In the genomic region with DNA sequence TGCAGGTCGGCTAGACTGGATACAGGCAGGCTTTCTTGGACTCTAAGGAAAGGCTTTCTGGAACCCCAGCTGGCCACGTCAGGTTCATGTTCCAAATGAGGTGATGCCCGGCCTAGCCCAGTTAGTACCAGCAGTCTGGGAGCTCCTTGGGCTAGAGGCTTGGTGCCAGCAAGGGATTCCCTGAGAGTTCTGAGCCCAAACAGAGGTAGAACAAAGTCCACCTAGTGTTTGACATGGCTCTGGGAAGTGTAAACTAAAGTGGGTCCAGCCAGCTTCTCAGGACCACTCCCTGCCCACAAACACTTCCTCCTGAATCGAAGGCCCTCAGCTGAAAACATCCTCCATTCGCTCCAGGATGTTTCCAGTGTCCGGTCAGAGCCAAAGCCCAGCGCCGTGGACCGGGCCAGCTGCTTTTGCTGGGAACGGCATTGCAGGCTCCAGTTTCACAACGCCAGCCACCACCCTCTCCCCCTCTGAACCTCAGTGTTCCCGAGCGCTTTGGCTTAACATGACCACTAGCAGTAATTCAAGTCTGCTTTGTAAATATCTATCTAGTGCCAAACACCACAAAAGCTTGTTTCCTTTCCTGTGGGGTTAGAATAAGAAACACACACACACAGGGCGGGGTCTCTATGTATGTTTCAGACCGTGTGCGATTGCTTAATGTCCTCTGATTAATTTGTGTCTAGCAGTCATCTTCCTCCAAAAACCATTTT, we compare ENCODE assay signal across 9 mouse cellular contexts.
DNase-seq lines count a peak whose midpoint lies in the region; ATAC-seq and TF ChIP-seq lines count a peak whose summit lies in the region.
"Had no signal": no experiment of that assay in that cellular context is flagged by ENCODE, and none has a peak within 500 bp of the region (broad histone marks: within the 10 kb centered on the region; RNA-seq: fewer than 3 reads in every experiment).

No protein-coding gene starts in this region.

- 0 out of 2 replicates have a peak, but pooled peaks have one; percentile 15 for ATAC-seq in heart, postnatal 0 days (ENCODE audit: insufficient read depth, low read depth)
- peak; percentile 45; the same call in 1 of the 2 replicates for ATAC-seq in lung, embryonic 16.5 days (ENCODE audit: low read depth)
- ATAC-seq: forebrain, embryonic 14.5 days had no signal

- no peaks in the 10 kb centered on the region for H3K79me2 ChIP-seq in C2C12 (ENCODE audit: control insufficient read depth, insufficient read depth)

- H3K4me2 ChIP-seq in heart, postnatal 0 days (ENCODE audit: low read depth, low read length): no peak overlapping the region
- 0 out of 2 replicates have a peak overlapping the region, but pooled peaks have one; percentile 9 for H3K4me2 ChIP-seq in lung, embryonic 16.5 days (ENCODE audit: low read depth, low read length)

- intact Hi-C loops in gastrocnemius, adult 2 months (cut with DNase I): loop anchor here (1.0 kb wide), 1 partner anchor 144 kb away; no protein-coding TSS in a partner anchor
- intact Hi-C loops in gastrocnemius, postnatal 14 days (cut with DNase I; ENCODE audit: low total_unique reads): loop anchor here (5.0 kb wide), 1 partner anchor 145 kb away; no protein-coding TSS in a partner anchor

- no peak overlapping the region for H3ac ChIP-seq in C2C12 (ENCODE audit: control insufficient read depth, insufficient read length, low read depth)

- H3K27me3 ChIP-seq in C2C12 (ENCODE audit: control insufficient read depth, insufficient read depth, insufficient read length): no peaks in the 10 kb centered on the region
- H3K27me3 ChIP-seq in heart, postnatal 0 days (ENCODE audit: control insufficient read depth, insufficient read depth, low read length): no peaks in the 10 kb centered on the region
- no peaks in the 10 kb centered on the region for H3K27me3 ChIP-seq in lung, embryonic 16.5 days (ENCODE audit: control insufficient read depth, insufficient read depth, low read depth, low read length)

- H3K9me3 ChIP-seq in heart, postnatal 0 days (replicated peaks; ENCODE audit: control insufficient read depth, low read length): no peaks in the 10 kb centered on the region
- no peaks in the 10 kb centered on the region for H3K9me3 ChIP-seq in lung, embryonic 16.5 days (ENCODE audit: control insufficient read depth, low read length)

- H3K36me3 ChIP-seq in C2C12 (ENCODE audit: control insufficient read depth, insufficient read depth): no peaks in the 10 kb centered on the region
- no peaks in the 10 kb centered on the region for H3K36me3 ChIP-seq in heart, postnatal 0 days (replicated peaks; ENCODE audit: control insufficient read depth, insufficient read depth, low read length)
- no peaks in the 10 kb centered on the region for H3K36me3 ChIP-seq in lung, embryonic 16.5 days (ENCODE audit: control insufficient read depth, insufficient read depth, low read length)

- no peak for TF ChIP-seq EP300 in heart, postnatal 0 days (IDR thresholded peaks at IDR 0.05; ENCODE audit: low read depth)

- H3K27ac ChIP-seq in gastrocnemius, adult 2 months: peak overlapping the region; percentile 63
- no peak overlapping the region for H3K27ac ChIP-seq in heart, postnatal 0 days (ENCODE audit: low read depth)
- no peak overlapping the region for H3K27ac ChIP-seq in lung, embryonic 16.5 days (ENCODE audit: low read length)

- TF ChIP-seq CTCF in gastrocnemius, adult 2 months (IDR thresholded peaks at IDR 0.05): no peak
- no peak for TF ChIP-seq CTCF in C2C12 (IDR thresholded peaks at IDR 0.05; ENCODE audit: control insufficient read depth, insufficient read depth, insufficient read length)
- TF ChIP-seq CTCF in heart, postnatal 0 days (IDR thresholded peaks at IDR 0.05; ENCODE audit: low read depth): no peak

- peak; percentile 83 for DNase-seq in gastrocnemius, adult 2 months
- no peak for DNase-seq in gastrocnemius, postnatal 14 days
- DNase-seq in heart, postnatal 0 days (ENCODE audit: low spot score): peak; percentile 61
- no peak for DNase-seq in embryo, embryonic 10.5 days (ENCODE audit: low spot score)
- DNase-seq in natural killer cell, adult 2 months (ENCODE audit: low spot score in 2 of 2): no peak
- DNase-seq in Muller cell, postnatal 12 days (ENCODE audit: inconsistent ontology term): no peak

- 67% methylated on average over 16 of the region's 16 CpGs for WGBS in heart, postnatal 0 days
- 52% methylated on average over 16 of the region's 16 CpGs for WGBS in lung, embryonic 16.5 days

- no peaks in the 10 kb centered on the region for H3K79me3 ChIP-seq in C2C12 (ENCODE audit: low read depth)

- H3K4me3 ChIP-seq in gastrocnemius, adult 2 months: peak overlapping the region; percentile 47
- H3K4me3 ChIP-seq in C2C12 (ENCODE audit: insufficient read depth, poor library complexity, severe bottlenecking): no peak overlapping the region
- no peak overlapping the region for H3K4me3 ChIP-seq in heart, postnatal 0 days (ENCODE audit: low read depth, low read length)
- H3K4me3 ChIP-seq in lung, embryonic 16.5 days (ENCODE audit: low read length): no peak overlapping the region

- no peaks in the 10 kb centered on the region for H3K4me1 ChIP-seq in heart, postnatal 0 days (ENCODE audit: control insufficient read depth, insufficient read depth)
- peaks cover 5% of the 10 kb centered on the region; the same call in 1 of the 2 replicates for H3K4me1 ChIP-seq in lung, embryonic 16.5 days (replicated peaks; ENCODE audit: control insufficient read depth, insufficient read depth, low read length)

- no peak overlapping the region for H3K9ac ChIP-seq in heart, postnatal 0 days (replicated peaks; ENCODE audit: low read depth, low read length)
- no peak overlapping the region for H3K9ac ChIP-seq in lung, embryonic 16.5 days (ENCODE audit: low read length)

TF ChIP-seq in C2C12, 6 proteins besides CTCF, POLR2A, EP300 and RAD21:
- TF ChIP-seq MAX (IDR thresholded peaks at IDR 0.05) (no peak), CEBPB (IDR thresholded peaks at IDR 0.05; ENCODE audit: low read depth) (peak; percentile 80)
TF ChIP-seq in C2C12: peak in this region for 1.

Comparison
In these comparisons a context has a peak if more than half of its experiments do, and no peak if none do; other contexts are left out.
1. DNase-seq: peak in gastrocnemius, adult 2 months (single experiment) and heart, postnatal 0 days (single experiment); none in gastrocnemius, postnatal 14 days (single experiment), embryo, embryonic 10.5 days (single experiment), natural killer cell, adult 2 months (0 of 2) and Muller cell, postnatal 12 days (single experiment).